Mouse (Mus musculus) right cerebral cortex, postnatal 4 days (tissue): ENCODE data around the gene Atp2b1.

Experiments used
- DNase-seq: peaks from one replicate; pipeline ENCODE4 v3.0.0-alpha.2; 2022

The Atp2b1 gene

DNA sequence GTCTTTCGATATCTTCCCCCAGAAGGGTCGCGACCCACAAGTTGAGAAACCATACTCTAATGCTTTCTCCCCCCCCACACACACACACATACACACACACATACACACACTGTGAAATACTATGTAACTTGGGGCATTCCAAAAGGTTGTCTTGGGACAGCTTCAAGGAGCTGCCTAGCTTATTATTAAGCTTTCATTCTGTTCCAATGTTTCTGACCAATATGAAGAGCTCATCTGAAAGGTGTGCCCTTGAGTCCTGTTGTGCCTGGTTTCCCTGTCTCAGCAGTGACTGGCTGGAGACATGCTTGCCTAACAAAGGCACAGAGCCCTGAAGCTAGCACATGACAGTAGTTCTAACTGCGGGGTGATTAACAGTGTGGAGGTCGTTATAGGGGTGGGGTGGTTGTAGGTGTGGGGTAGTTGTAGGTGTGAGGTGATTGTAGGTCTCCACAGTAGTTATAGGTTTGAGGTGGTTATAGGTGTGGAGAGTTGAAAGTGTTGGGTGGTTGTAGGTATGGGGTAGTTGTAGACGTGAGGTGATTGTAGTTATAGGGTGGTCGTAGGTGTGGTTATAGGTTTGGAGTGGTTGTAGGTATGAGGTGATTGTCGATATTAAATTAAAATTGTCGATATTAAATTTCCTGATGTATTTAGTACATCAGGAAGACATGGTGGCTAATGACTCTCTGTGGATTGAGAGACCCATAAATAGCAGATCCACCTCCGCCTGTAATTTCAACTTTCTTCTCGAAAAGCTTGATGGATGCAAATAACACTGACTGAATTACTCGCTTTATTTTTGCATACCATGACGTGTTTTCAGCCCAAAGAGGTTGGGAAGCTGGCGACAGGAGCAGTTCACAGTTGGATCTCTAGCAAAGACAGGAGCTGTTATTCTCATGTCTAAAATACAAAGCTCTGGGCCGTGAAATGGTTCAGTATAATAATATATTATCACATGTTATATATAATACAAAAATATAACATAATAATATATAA is 119.9 kb downstream of the Atp2b1 start:
- no peak for DNase-seq

DNA sequence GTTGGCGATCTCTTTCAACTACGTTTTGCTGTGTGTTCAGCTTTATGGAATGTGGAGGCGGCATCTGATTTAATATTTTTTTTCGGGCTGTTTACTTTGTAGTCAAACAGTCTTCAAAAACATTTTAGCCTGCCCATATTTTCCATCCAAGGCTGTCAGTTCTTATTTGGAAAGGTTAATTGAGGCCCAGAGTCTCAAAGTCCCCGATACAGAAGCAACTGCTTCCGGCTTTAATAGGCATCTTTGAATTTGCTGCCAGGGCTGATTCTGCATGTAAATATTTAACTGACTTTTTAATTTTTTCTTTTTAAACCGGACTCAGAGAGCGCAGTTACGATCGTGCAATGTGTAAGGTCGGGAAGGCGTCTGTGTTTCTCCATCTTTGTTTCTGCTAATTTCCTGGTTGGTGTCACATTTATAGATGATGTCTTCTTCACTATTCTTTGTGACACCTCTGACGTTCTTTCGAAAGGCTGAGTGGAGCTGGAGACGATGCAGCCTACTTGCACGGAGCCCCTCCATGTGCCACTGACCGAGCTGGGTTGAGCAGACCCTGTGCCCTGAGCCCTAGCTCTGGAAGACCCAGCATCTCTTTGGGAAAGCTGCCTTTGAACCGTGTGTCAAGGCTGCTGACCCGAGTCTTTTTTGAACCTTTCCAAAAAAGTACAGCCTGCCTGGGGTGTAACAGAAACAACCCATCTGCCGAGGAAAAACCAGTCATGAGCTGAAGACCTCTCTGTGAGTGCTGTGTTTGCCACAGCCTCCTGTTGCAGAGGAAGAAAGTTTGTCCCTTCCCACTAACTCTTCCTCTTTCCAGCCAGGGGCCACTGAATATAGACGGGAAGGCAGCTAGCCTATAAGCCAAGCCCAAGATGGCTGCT is 123.2 kb downstream of the Atp2b1 start:
- no peak for DNase-seq

DNA sequence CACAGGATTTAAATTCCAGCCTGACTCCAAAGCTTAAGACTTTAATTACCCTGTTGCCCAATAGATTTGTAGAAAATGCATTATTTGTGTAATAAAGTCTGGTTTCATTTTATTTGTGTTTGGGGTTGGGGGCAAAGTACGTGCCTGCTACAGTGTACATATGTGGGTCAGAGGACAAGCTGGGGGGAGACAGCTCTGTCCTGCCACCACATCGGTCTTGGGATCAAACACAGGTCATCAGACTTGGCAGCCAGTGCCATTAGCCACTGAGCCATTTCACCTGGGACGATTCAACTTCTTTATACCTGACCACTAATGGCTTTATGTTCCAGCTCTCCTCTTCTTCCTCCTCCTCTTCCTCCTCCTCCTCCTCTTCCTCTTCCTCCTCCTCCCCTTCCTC is 124.7 kb downstream of the Atp2b1 start:
- DNase-seq: no peak

DNA sequence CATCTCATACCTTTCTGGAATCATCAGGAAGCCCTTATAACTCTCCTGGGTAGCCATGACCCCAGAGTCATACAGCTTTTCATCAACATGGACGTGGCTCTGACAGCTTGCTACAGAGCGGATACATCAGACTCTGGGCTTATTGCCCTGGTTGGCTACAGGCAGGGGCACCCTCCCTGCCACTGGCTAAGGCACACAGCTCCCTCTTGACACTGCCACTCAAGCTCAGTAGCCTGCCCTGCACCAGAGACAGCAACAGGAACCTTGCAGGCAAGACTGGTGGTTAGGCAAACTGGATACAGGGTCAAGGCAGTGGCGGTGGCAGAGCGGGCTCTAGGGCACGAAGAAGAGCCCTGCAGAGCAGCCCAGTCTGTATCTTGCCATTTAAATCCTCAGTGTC is 126.0 kb downstream of the Atp2b1 start:
- DNase-seq: no peak

DNA sequence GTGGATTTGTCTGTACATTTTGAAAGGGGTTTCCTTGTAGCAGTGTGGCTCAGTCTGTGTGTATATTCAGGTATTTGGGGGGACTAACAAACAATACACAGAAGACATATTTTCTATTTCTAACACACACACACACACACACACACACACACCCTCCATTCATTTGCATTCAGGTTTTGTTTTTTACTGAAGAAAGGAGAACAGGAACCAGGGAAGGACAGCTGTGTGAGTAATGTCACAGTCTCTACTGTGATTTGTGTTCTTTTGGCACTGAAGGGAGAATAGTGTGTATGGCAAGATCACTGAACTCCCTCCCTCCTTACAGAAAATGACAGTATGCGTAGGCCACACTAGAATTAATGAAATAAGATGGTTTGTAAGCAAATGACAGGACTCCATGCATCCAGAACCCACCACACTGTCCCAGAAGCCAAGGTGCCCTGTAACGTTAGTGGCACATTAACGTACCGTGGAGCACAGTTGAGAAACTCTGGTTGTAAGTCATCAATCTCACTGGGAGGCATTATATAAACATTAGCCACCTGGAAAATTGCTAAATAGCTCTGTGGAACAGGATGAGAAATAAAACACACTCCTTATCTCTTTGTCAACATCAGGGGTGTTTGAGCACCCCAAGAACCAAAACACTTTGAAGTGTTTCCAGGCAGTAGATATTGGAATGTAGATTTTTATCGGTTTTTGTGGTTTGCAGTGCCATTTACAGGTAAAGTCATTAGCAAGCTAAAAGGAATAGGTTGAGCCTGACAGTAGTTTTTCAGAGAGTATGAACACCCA is 132.7 kb downstream of the Atp2b1 start:
- DNase-seq: no peak

DNA sequence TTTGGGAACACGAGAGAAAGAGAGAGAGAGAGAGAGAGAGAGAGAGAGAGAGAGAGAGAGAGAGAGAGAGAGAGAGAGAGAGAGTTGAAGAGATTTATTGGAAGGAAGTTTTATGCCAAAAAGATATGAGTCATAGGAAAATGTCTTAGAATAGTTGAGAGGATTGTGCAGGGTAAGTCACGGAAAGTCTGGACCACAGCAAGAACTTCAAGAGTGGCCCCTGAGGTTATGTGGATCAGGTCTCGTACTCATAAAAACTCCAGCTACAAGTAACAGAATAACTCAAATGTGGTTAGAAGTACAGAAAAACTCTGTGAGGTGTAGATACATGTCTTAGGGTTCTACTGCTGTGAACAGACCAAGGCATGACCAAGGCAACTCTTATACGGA is 133.3 kb downstream of the Atp2b1 start:
- no peak for DNase-seq

GRCm38 (mm10) chr10:99050093-99050492 is 135.9 kb downstream of the Atp2b1 start:
- DNase-seq: no peak

- no peak for DNase-seq
These were observed 138.9 kb downstream of the Atp2b1 start for GRCm38 (mm10) chr10:99053111-99053510.

DNA sequence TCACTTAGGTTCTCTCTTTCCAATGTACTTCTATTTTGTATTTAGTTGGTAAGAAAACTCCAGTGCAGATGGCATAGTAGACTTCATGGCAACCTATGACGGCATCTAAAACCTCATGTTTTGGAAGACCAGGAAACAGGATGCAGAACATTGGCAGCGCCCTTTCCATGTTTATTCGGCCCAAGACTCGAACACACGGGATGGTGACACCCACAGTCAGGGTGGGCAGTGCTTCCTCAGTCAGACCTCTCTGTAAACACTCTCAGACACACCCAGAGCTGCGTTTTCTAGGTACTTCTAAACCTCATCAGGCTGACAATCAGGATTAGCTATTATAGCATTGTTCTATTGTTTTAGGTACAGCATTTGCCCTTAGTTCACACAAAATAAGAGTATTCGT is 146.4 kb downstream of the Atp2b1 start:
- no peak for DNase-seq

GRCm38 (mm10) chr10:99061418-99061817 is 147.2 kb downstream of the Atp2b1 start:
- DNase-seq: no peak

DNA sequence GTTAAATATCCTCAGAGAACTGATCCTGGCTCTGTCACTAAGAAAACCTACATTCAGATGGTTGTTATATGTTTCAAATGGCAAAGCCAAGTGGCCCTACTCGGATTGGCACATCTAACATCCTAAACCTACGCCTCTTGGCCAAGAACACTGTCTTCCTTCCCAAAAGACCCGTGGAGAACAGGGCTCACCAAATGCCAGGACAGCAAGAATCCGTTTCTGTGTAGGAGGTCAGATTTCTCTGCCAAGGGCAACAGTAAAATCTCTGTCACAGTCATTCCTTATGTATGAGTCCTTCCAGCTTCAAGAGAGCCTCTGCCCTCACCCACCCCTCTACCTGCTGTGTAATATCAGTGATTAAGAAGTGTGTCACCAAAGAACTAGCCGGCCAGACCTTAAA is 148.3 kb downstream of the Atp2b1 start:
- DNase-seq: no peak
